Mouse (Mus musculus) T-cell, adult 2 months (primary cell): ENCODE results near the gene Ppp1r1c.

Experiments
- DNase-seq: peaks from one replicate; pipeline ENCODE4 v3.0.0; 2022; ENCODE audit warnings: low spot score

Gene Ppp1r1c

GRCm38 (mm10) chr2:79865275-79865999 is 157.9 kb downstream of the Ppp1r1c start:
- DNase-seq = no peak
